Mouse (Mus musculus) heart, embryonic 13.5 days (tissue): ENCODE data around the gene Olfr885. TPM values are rescaled to one million over a fixed set of nuclear protein-coding genes. Genes with fewer than 3 reads are reported as not detected.

Experiments
- ATAC-seq: fragments of 200-750 bp; cut with Nextera tagmentation; 2 replicates; pipeline ENCODE4 v1.8.0; 2017; ENCODE audit warnings: moderate TSS enrichment; ENCODE audit not compliant: insufficient number of reproducible peaks, low FRiP score, low TSS enrichment; ENCODE audit errors: extremely low read depth
- H3K27ac ChIP-seq: fragments of 300-500 bp; sonication (generic); replicated peaks from 2 replicates; pipeline ENCODE4 v1.5.1; 2015; ENCODE audit warnings: moderate library complexity, mild to moderate bottlenecking, inconsistent platforms
- H3K27me3 ChIP-seq: fragments of 300-500 bp; sonication (generic); replicated peaks from 2 replicates; pipeline ENCODE4 v1.6.1; 2015; ENCODE audit warnings: mild to moderate bottlenecking, inconsistent platforms
- H3K36me3 ChIP-seq: fragments of 300-500 bp; sonication (generic); 2 replicates; pipeline ENCODE4 v1.6.1; 2015; ENCODE audit warnings: mild to moderate bottlenecking, inconsistent platforms
- H3K4me1 ChIP-seq: fragments of 300-500 bp; sonication (generic); 2 replicates; pipeline ENCODE4 v1.6.1; 2015; ENCODE audit warnings: inconsistent platforms
- H3K4me2 ChIP-seq: fragments of 300-500 bp; sonication (generic); 2 replicates; pipeline ENCODE4 v1.6.1; 2015; ENCODE audit warnings: inconsistent platforms, mild to moderate bottlenecking, moderate library complexity
- H3K4me3 ChIP-seq: fragments of 300-500 bp; sonication (generic); 2 replicates; pipeline ENCODE4 v1.5.1; 2015; ENCODE audit warnings: moderate library complexity, mild to moderate bottlenecking, inconsistent platforms
- H3K9ac ChIP-seq: fragments of 300-500 bp; sonication (generic); 2 replicates; pipeline ENCODE4 v1.6.1; 2015; ENCODE audit warnings: inconsistent platforms, mild to moderate bottlenecking, moderate library complexity
- H3K9me3 ChIP-seq: fragments of 300-500 bp; sonication (generic); 2 replicates; pipeline ENCODE4 v1.6.1; 2016; ENCODE audit warnings: inconsistent platforms
- WGBS: fragments of 180-500 bp; shearing (Covaris S2); methylation state at CpG from one replicate; pipeline ENCODE4 v1.1.7; 2015; ENCODE audit warnings: mixed read lengths; 5-methylcytosine and 5-hydroxymethylcytosine counted together
- polyA plus RNA-seq: library from polyadenylated mRNA; unstranded; fragments of >200 nt; fragmentation: Nextera tagmentation; extraction: Ambion mirVana; gene quantifications from 2 replicates; pipeline ENCODE4 v1.2.1, GENCODE M21; 2015

Gene Olfr885
- polyA plus RNA-seq, result not detected in 2 replicates

DNA sequence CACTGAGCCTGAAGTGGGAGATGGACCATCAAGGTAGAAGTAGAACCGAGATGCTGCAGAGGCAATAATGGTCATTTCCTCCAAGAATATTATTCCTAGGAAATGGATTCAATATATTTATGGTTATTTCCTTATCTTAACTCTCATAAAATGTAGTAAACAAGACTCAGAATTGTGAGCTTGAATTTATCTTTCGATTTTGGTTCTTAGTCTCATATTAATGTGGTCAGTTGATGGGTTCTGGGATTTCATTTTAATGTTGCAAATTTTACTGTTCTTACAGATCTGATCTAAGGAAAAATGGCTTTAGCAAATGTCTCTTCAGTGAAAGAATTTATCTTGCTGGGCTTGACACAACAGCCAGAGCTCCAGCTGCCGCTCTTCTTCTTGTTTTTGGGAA is at the start of gene Olfr885:
Gene Olfr885 (plus strand): TSS at position 301 of the 400 bp plus-strand sequence.
- no peaks in the 10 kb centered on the region for H3K4me1 ChIP-seq
- no peaks in the 10 kb centered on the region for H3K9me3 ChIP-seq
- ATAC-seq, result no peak
- H3K9ac ChIP-seq, result no peak within 1 kb of the TSS
- no peak within 1 kb of the TSS for H3K27ac ChIP-seq
- WGBS, result 71% methylated on average over 3 of the region's 3 CpGs
- no peaks in the 10 kb centered on the region for H3K36me3 ChIP-seq
- H3K4me3 ChIP-seq, result no peak within 1 kb of the TSS
- H3K4me2 ChIP-seq, result no peak within 1 kb of the TSS
- H3K27me3 ChIP-seq, result no peaks in the 10 kb centered on the region

GRCm38 (mm10) chr9:38025508-38025907 is 35.6 kb upstream of the Olfr885 start, which contains the start of gene Olfr883:
Olfr883 (plus strand) TSS chr9:38025808.
- H3K27ac ChIP-seq, result no peak within 1 kb of the TSS
- 76% methylated on average over 1 of the region's 1 CpGs for WGBS
- no peaks in the 10 kb centered on the region for H3K9me3 ChIP-seq
- no peak for ATAC-seq
- H3K27me3 ChIP-seq, result no peaks in the 10 kb centered on the region
- no peak within 1 kb of the TSS for H3K4me2 ChIP-seq
- H3K4me1 ChIP-seq, result no peaks in the 10 kb centered on the region
- H3K36me3 ChIP-seq, result no peaks in the 10 kb centered on the region
- H3K4me3 ChIP-seq, result no peak within 1 kb of the TSS
- H3K9ac ChIP-seq, result no peak within 1 kb of the TSS

GRCm38 (mm10) chr9:38046255-38046654 is 14.9 kb upstream of the Olfr885 start, which contains the start of gene Olfr884:
Olfr884 (plus strand) TSS chr9:38046555.
- Histone ChIP-seq H3K9me3 (no peaks in the 10 kb centered on the region), H3K4me1 (no peaks in the 10 kb centered on the region), H3K4me3 (no peak within 1 kb of the TSS), H3K9ac (no peak within 1 kb of the TSS), H3K27ac (no peak within 1 kb of the TSS), H3K27me3 (no peaks in the 10 kb centered on the region), H3K36me3 (no peaks in the 10 kb centered on the region), H3K4me2 (no peak within 1 kb of the TSS)
- ATAC-seq, result no peak
- WGBS, result 41% methylated on average over 1 of the region's 1 CpGs

DNA sequence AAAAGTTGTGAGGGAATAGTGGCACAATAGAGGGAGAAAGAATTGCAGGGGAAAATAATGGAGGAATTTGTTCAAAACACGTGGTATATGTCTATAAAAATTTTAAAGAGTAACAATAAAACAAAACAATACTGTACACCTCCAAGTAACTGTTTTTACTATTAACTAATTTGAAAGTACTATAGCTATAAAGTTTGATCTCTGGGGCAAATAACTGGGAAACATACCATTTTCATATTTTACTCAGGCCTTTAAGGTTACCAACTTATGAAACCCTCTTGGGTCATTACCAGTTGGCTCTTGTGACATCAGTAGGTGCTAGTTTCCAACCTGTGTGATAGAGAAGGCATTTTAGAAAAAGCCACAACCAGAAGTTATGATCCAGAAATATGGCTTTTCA is 22.6 kb downstream of the Olfr885 start, which contains the start of gene Olfr887:
Gene Olfr887 (plus strand): TSS at position 301 of the 400 bp plus-strand sequence.
- Histone ChIP-seq H3K9ac (no peak within 1 kb of the TSS), H3K4me1 (no peaks in the 10 kb centered on the region), H3K9me3 (no peaks in the 10 kb centered on the region), H3K27me3 (no peaks in the 10 kb centered on the region), H3K27ac (no peak within 1 kb of the TSS), H3K4me3 (no peak within 1 kb of the TSS), H3K4me2 (no peak within 1 kb of the TSS), H3K36me3 (no peaks in the 10 kb centered on the region)
- WGBS, result 63% methylated on average over 1 of the region's 1 CpGs
- ATAC-seq, result no peak

GRCm38 (mm10) chr9:38107828-38108227 is 46.7 kb downstream of the Olfr885 start, which contains the start of gene Olfr888:
Olfr888 (plus strand) TSS chr9:38108128.
- Histone ChIP-seq H3K4me1 (no peaks in the 10 kb centered on the region), H3K4me2 (no peak within 1 kb of the TSS), H3K36me3 (no peaks in the 10 kb centered on the region), H3K9ac (no peak within 1 kb of the TSS), H3K4me3 (no peak within 1 kb of the TSS), H3K27ac (no peak within 1 kb of the TSS), H3K27me3 (no peaks in the 10 kb centered on the region), H3K9me3 (no peaks in the 10 kb centered on the region)
- ATAC-seq, result no peak
- WGBS, result 63% methylated on average over 1 of the region's 1 CpGs

Other genes starting within 250 kb of the Olfr885 start
- not detected in 2 replicates for gene Olfr877, start 207.1 kb upstream of the Olfr885 start, polyA plus RNA-seq
- not detected in 2 replicates for gene Olfr145, start 164.6 kb upstream of the Olfr885 start, polyA plus RNA-seq
- gene Olfr878, start 143.5 kb upstream of the Olfr885 start, polyA plus RNA-seq, result not detected in 2 replicates
- gene Olfr881, start 69.5 kb upstream of the Olfr885 start, polyA plus RNA-seq, result not detected in 2 replicates
- gene Olfr883, start 35.5 kb upstream of the Olfr885 start, polyA plus RNA-seq, result not detected in 2 replicates
- gene Olfr884, start 14.8 kb upstream of the Olfr885 start, polyA plus RNA-seq, result not detected in 2 replicates
- not detected in 2 replicates for gene Olfr887, start 22.8 kb downstream of the Olfr885 start, polyA plus RNA-seq
- gene Olfr888, start 46.8 kb downstream of the Olfr885 start, polyA plus RNA-seq, result not detected in 2 replicates
- gene Olfr889, start 53.9 kb downstream of the Olfr885 start, polyA plus RNA-seq, result 0.04 TPM in 1 of 2 replicates, not detected in the other
- gene Olfr890, start 81.2 kb downstream of the Olfr885 start, polyA plus RNA-seq, result not detected in 2 replicates
- gene Olfr891, start 119.5 kb downstream of the Olfr885 start, polyA plus RNA-seq, result not detected in 2 replicates
- gene Olfr893, start 147.0 kb downstream of the Olfr885 start, polyA plus RNA-seq, result not detected in 2 replicates
- not detected in 2 replicates for gene Olfr894, start 156.7 kb downstream of the Olfr885 start, polyA plus RNA-seq
- gene Olfr143, start 191.5 kb downstream of the Olfr885 start, polyA plus RNA-seq, result not detected in 2 replicates
- gene Olfr895, start 206.5 kb downstream of the Olfr885 start, polyA plus RNA-seq, result not detected in 2 replicates
- not detected in 2 replicates for gene Olfr896-ps1, start 229.8 kb downstream of the Olfr885 start, polyA plus RNA-seq